ENCODE assay signal across 12 mouse cellular contexts in genomic region chr2:51531106-51531839, GRCm38 (mm10).
A peak's percentile ranks its signal among the peaks of the same experiment; 100 is the strongest.
DNase-seq lines count a peak whose midpoint lies in the region; ATAC-seq lines count a peak whose summit lies in the region.
"Had no signal": no experiment of that assay in that cellular context is flagged by ENCODE, and none has a peak within 500 bp of the region (broad histone marks: within the 10 kb centered on the region; RNA-seq: fewer than 3 reads in every experiment).

No protein-coding gene starts in this region.

- 43% methylated on average over 10 of the region's 10 CpGs for WGBS in midbrain, embryonic 10.5 days
- WGBS in midbrain, embryonic 16.5 days: 34% methylated on average over 10 of the region's 10 CpGs
- 34% methylated on average over 10 of the region's 10 CpGs for WGBS in embryonic facial prominence, embryonic 10.5 days
- WGBS in limb, embryonic 15.5 days: 33% methylated on average over 10 of the region's 10 CpGs

- no peaks in the 10 kb centered on the region for H3K36me3 ChIP-seq in midbrain, embryonic 10.5 days
- H3K36me3 ChIP-seq in midbrain, embryonic 16.5 days (ENCODE audit: control insufficient read depth, insufficient read depth, low read length): no peaks in the 10 kb centered on the region
- H3K36me3 ChIP-seq in embryonic facial prominence, embryonic 10.5 days (replicated peaks): no peaks in the 10 kb centered on the region
- no peaks in the 10 kb centered on the region for H3K36me3 ChIP-seq in limb, embryonic 15.5 days
- H3K36me3 ChIP-seq: heart, embryonic 15.5 days; liver, embryonic 13.5 days had no signal

- DNase-seq in midbrain, embryonic 10.5 days (ENCODE audit: low spot score): no peak
- peak; percentile 31 for DNase-seq in embryonic facial prominence, embryonic 10.5 days (ENCODE audit: low spot score)
- DNase-seq in left cerebral cortex, adult 8-10 months (ENCODE audit: low spot score in 2 of 2): no peak
- no peak for DNase-seq in thymus, postnatal 36 days
- no peak for DNase-seq in testis, postnatal 10 days (ENCODE audit: low spot score)
- DNase-seq: cerebellum, adult 9-11 months; kidney, adult 18-20 months; liver, embryonic 13.5 days; thymus, postnatal 25 days had no signal

- H3K4me2 ChIP-seq in midbrain, embryonic 16.5 days (ENCODE audit: low read length): no peak overlapping the region
- no peak overlapping the region for H3K4me2 ChIP-seq in limb, embryonic 15.5 days
- H3K4me2 ChIP-seq: heart, embryonic 15.5 days; liver, embryonic 13.5 days had no signal

- H3K4me1 ChIP-seq in midbrain, embryonic 10.5 days: peaks cover 23% of the 10 kb centered on the region
- H3K4me1 ChIP-seq in midbrain, embryonic 16.5 days (ENCODE audit: control insufficient read depth, insufficient read depth, low read length): peaks cover 7% of the 10 kb centered on the region
- peaks cover 30% of the 10 kb centered on the region for H3K4me1 ChIP-seq in embryonic facial prominence, embryonic 10.5 days
- H3K4me1 ChIP-seq in limb, embryonic 15.5 days: no peaks in the 10 kb centered on the region
- H3K4me1 ChIP-seq: liver, embryonic 13.5 days had no signal

- no peak for ATAC-seq in midbrain, embryonic 16.5 days
- peak; percentile 61 for ATAC-seq in limb, embryonic 15.5 days (ENCODE audit: insufficient number of reproducible peaks, low FRiP score, low TSS enrichment, low read depth)

- H3K9me3 ChIP-seq in midbrain, embryonic 10.5 days (replicated peaks): no peaks in the 10 kb centered on the region
- H3K9me3 ChIP-seq in midbrain, embryonic 16.5 days (replicated peaks; ENCODE audit: control insufficient read depth, low read length, poor library complexity, severe bottlenecking): no peaks in the 10 kb centered on the region
- H3K9me3 ChIP-seq in embryonic facial prominence, embryonic 10.5 days: no peaks in the 10 kb centered on the region
- no peaks in the 10 kb centered on the region for H3K9me3 ChIP-seq in limb, embryonic 15.5 days
- H3K9me3 ChIP-seq: heart, embryonic 15.5 days; liver, embryonic 13.5 days had no signal

- no peak overlapping the region for H3K4me3 ChIP-seq in midbrain, embryonic 10.5 days
- no peak overlapping the region for H3K4me3 ChIP-seq in midbrain, embryonic 16.5 days (ENCODE audit: low read depth, low read length)
- no peak overlapping the region for H3K4me3 ChIP-seq in embryonic facial prominence, embryonic 10.5 days
- no peak overlapping the region for H3K4me3 ChIP-seq in limb, embryonic 15.5 days
- H3K4me3 ChIP-seq: heart, embryonic 15.5 days; liver, embryonic 13.5 days had no signal

- H3K27me3 ChIP-seq in midbrain, embryonic 10.5 days (ENCODE audit: low read depth, poor library complexity, severe bottlenecking): no peaks in the 10 kb centered on the region
- H3K27me3 ChIP-seq in midbrain, embryonic 16.5 days (ENCODE audit: control insufficient read depth, insufficient read depth, low read depth, low read length): no peaks in the 10 kb centered on the region
- no peaks in the 10 kb centered on the region for H3K27me3 ChIP-seq in embryonic facial prominence, embryonic 10.5 days (replicated peaks; ENCODE audit: low read depth, poor library complexity, severe bottlenecking)
- H3K27me3 ChIP-seq in limb, embryonic 15.5 days: no peaks in the 10 kb centered on the region
- H3K27me3 ChIP-seq: heart, embryonic 15.5 days; liver, embryonic 13.5 days had no signal

- H3K9ac ChIP-seq in midbrain, embryonic 16.5 days (ENCODE audit: low read depth, low read length): no peak overlapping the region
- H3K9ac ChIP-seq in limb, embryonic 15.5 days: no peak overlapping the region
- H3K9ac ChIP-seq: heart, embryonic 15.5 days; liver, embryonic 13.5 days had no signal

- peak overlapping the region; percentile 69 for H3K27ac ChIP-seq in midbrain, embryonic 10.5 days (replicated peaks)
- H3K27ac ChIP-seq in midbrain, embryonic 16.5 days (ENCODE audit: low read length): no peak overlapping the region
- H3K27ac ChIP-seq in embryonic facial prominence, embryonic 10.5 days (replicated peaks): peak overlapping the region; percentile 57
- no peak overlapping the region for H3K27ac ChIP-seq in limb, embryonic 15.5 days
- H3K27ac ChIP-seq: heart, embryonic 15.5 days; liver, embryonic 13.5 days had no signal

Comparison
In these comparisons a context has a peak if more than half of its experiments do, and no peak if none do; other contexts are left out.
1. H3K27ac ChIP-seq: peak in midbrain, embryonic 10.5 days (single experiment) and embryonic facial prominence, embryonic 10.5 days (single experiment); none in midbrain, embryonic 16.5 days (single experiment) and limb, embryonic 15.5 days (single experiment).